Mouse (Mus musculus) kidney, embryonic 15.5 days (tissue): ENCODE results near the gene Knstrn. TPM values are rescaled to one million over a fixed set of nuclear protein-coding genes. Genes with fewer than 3 reads are reported as not detected.
A peak's percentile ranks its signal among the peaks of the same experiment; 100 is the strongest.

Source experiments
- ATAC-seq: fragments of 200-750 bp; cut with Nextera tagmentation; replicated peaks from 2 replicates; pipeline ENCODE4 v1.8.0; 2017; ENCODE audit warnings: moderate TSS enrichment; ENCODE audit not compliant: low FRiP score
- H3K27ac ChIP-seq: fragments of 300-500 bp; sonication (generic); 2 replicates; pipeline ENCODE4 v1.5.1; 2015; ENCODE audit warnings: mild to moderate bottlenecking, inconsistent platforms
- H3K27me3 ChIP-seq: fragments of 300-500 bp; sonication (generic); 2 replicates; pipeline ENCODE4 v1.6.1; 2015; ENCODE audit warnings: inconsistent platforms
- H3K36me3 ChIP-seq: fragments of 300-500 bp; sonication (generic); 2 replicates; pipeline ENCODE4 v1.6.1; 2015; ENCODE audit warnings: inconsistent platforms
- H3K4me1 ChIP-seq: fragments of 300-500 bp; sonication (generic); 2 replicates; pipeline ENCODE4 v1.6.1; 2015; ENCODE audit warnings: inconsistent platforms
- H3K4me2 ChIP-seq: fragments of 300-500 bp; sonication (generic); 2 replicates; pipeline ENCODE4 v1.6.1; 2015; ENCODE audit warnings: moderate library complexity, mild to moderate bottlenecking, inconsistent platforms
- H3K4me3 ChIP-seq: fragments of 300-500 bp; sonication (generic); replicated peaks from 2 replicates; pipeline ENCODE4 v1.5.1; 2015; ENCODE audit warnings: mild to moderate bottlenecking, inconsistent platforms
- H3K9ac ChIP-seq: fragments of 300-500 bp; sonication (generic); 2 replicates; pipeline ENCODE4 v1.6.1; 2015; ENCODE audit warnings: mild to moderate bottlenecking, inconsistent platforms
- H3K9me3 ChIP-seq: fragments of 300-500 bp; sonication (generic); replicated peaks from 2 replicates; pipeline ENCODE4 v1.6.1; 2016; ENCODE audit warnings: inconsistent platforms
- WGBS: fragments of 180-500 bp; shearing (Covaris S2); methylation state at CpG from one replicate; pipeline ENCODE4 v1.1.7; 2015; ENCODE audit warnings: mixed read lengths; 5-methylcytosine and 5-hydroxymethylcytosine counted together
- polyA plus RNA-seq: library from polyadenylated mRNA; unstranded; fragments of >200 nt; fragmentation: Nextera tagmentation; extraction: Ambion mirVana; gene quantifications from 2 replicates; pipeline ENCODE4 v1.2.1, GENCODE M21; 2015

Gene Knstrn
- 120 and 124 TPM in 2 replicates for polyA plus RNA-seq

- H3K4me3 ChIP-seq, result peak within 1 kb of the TSS; percentile 74
- peaks cover 17% of the 10 kb centered on the region for H3K4me1 ChIP-seq
- peak within 1 kb of the TSS; percentile 82 for H3K4me2 ChIP-seq
- H3K9me3 ChIP-seq, result no peaks in the 10 kb centered on the region
- H3K27me3 ChIP-seq, result peaks cover 10% of the 10 kb centered on the region; the same call in 1 of the 2 replicates
- peak; percentile 97 for ATAC-seq
- peak within 1 kb of the TSS; percentile 66 for H3K27ac ChIP-seq
- H3K9ac ChIP-seq, result peak within 1 kb of the TSS; percentile 72
- peaks cover 27% of the 10 kb centered on the region for H3K36me3 ChIP-seq
- WGBS, result 1% methylated on average over 49 of the region's 49 CpGs
Observed at GRCm38 (mm10) chr2:118813981-118814836, at the start of gene Knstrn. TSS of gene Knstrn (plus strand) at chr2:118814003.

GRCm38 (mm10) chr2:118764094-118764831 lies 49.5 kb upstream of the Knstrn start:
- no peak overlapping the region for H3K4me3 ChIP-seq
- H3K9me3 ChIP-seq, result no peaks in the 10 kb centered on the region
- H3K4me1 ChIP-seq, result peaks cover 38% of the 10 kb centered on the region
- no peak overlapping the region for H3K9ac ChIP-seq
- H3K36me3 ChIP-seq, result no peaks in the 10 kb centered on the region
- H3K27ac ChIP-seq, result no peak overlapping the region
- peak overlapping the region; percentile 27; the same call in 1 of the 2 replicates for H3K4me2 ChIP-seq
- no peak for ATAC-seq
- 20% methylated on average over 11 of the region's 11 CpGs for WGBS
- H3K27me3 ChIP-seq, result peaks cover 25% of the 10 kb centered on the region

- Histone ChIP-seq H3K9ac (no peak overlapping the region), H3K4me3 (no peak overlapping the region), H3K36me3 (no peaks in the 10 kb centered on the region), H3K4me2 (no peak overlapping the region), H3K27me3 (peaks cover 21% of the 10 kb centered on the region), H3K27ac (no peak overlapping the region), H3K9me3 (no peaks in the 10 kb centered on the region), H3K4me1 (peaks cover 38% of the 10 kb centered on the region)
- 84% methylated on average over 5 of the region's 5 CpGs for WGBS
- ATAC-seq, result no peak
Observed at GRCm38 (mm10) chr2:118764875-118765274, 48.9 kb upstream of the Knstrn start.

DNA sequence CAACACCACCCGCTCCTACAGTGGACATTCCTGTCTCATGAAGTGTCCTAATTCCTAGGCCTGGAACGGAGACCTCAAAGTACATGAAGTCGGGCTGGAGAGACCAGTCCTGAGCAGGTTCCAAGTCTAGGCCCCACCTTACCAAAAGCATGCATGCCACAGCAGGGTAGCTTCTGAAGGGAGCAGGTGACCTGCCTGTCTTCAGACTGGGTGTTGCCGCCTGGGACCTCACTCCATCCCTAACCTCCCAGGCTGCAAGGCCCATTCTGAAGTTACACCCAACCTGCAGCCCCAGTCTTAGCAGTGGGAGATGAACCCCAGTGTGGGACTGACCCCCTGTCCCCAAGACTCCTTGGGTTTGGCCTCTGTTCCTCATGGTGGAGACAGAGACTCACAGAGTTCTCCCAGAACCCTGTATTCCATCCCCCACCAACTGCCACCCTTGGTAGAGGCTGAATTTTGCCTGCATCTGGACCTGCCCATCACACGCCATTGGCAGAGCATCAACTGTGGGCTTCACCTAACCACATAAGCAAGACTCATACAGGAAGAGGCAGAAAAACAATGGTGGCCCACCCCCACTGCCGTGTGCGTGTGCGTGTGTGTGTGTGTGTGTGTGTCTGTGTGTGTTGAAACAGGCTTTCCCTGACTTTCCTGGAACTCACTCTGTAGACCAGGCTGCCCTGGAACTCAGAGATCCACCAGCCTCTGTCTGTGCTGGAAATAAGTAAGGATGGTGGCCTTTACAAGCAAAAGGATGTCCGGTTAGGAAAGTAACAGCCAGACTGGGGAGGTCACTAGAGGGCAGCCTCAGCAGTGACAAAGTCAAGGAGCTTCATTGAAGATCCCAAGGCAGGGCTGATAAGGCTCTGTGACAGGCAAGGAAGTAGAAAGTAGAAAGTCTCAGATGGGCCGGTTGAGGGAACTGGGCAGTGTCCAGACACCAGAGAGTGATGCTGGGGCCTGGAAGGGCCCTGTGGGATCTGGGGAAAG lies 47.5 kb upstream of the Knstrn start:
- Histone ChIP-seq H3K4me3 (no peak overlapping the region), H3K4me1 (peaks cover 32% of the 10 kb centered on the region), H3K4me2 (no peak overlapping the region), H3K27ac (no peak overlapping the region), H3K9ac (no peak overlapping the region), H3K36me3 (no peaks in the 10 kb centered on the region), H3K27me3 (peaks cover 7% of the 10 kb centered on the region; the same call in 1 of the 2 replicates), H3K9me3 (no peaks in the 10 kb centered on the region)
- WGBS, result 76% methylated on average over 10 of the region's 10 CpGs
- ATAC-seq, result no peak

DNA sequence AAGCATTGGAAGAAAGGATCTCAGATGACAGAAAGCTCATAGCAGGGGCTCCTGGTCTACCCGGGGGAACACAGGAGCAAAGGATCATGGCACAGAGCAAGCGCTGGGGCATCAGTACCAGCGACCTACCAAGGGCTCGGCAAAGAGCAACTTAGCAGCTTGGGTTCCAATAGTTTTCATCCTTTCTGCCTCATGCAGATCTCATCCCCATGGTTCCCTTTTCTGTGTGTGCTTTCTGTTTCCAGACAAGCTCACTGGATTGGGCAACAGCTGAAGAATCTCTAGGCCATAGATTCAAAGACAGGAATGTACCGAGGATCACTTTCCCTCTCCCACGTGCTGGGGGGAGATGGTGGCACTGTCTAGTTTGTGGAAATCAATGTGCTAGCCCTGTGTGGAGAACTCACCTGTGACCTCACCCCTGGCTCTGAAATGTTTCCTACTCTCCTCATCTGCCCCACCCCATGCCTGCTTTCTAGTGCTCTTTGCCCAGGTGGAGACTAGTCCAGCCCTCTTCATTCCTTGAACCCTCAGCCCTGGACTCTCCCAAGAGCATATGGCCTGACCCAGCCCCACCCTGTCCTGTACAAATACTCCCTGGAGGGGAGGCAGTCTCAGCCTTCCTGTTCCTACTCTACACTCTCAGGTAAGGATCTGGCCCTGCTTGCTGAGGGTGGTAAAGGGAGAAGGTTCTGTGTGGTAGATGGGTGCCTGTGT lies 41.5 kb upstream of the Knstrn start, which contains the start of gene Phgr1:
Gene Phgr1 (plus strand): TSS at position 612 of the 717 bp plus-strand sequence.
- 69% methylated on average over 6 of the region's 6 CpGs for WGBS
- H3K4me3 ChIP-seq, result no peak within 1 kb of the TSS
- no peak for ATAC-seq
- no peaks in the 10 kb centered on the region for H3K36me3 ChIP-seq
- H3K27ac ChIP-seq, result no peak within 1 kb of the TSS
- 0 out of 2 replicates have a peak, but pooled peaks cover 9% of the 10 kb centered on the region for H3K27me3 ChIP-seq
- no peaks in the 10 kb centered on the region for H3K9me3 ChIP-seq
- H3K9ac ChIP-seq, result no peak within 1 kb of the TSS
- H3K4me2 ChIP-seq, result no peak within 1 kb of the TSS
- no peaks in the 10 kb centered on the region for H3K4me1 ChIP-seq

- no peak overlapping the region for H3K9ac ChIP-seq
- peaks cover 14% of the 10 kb centered on the region; the same call in 1 of the 2 replicates for H3K27me3 ChIP-seq
- 92% methylated on average over 2 of the region's 2 CpGs for WGBS
- H3K4me3 ChIP-seq, result no peak overlapping the region
- H3K36me3 ChIP-seq, result no peaks in the 10 kb centered on the region
- H3K4me2 ChIP-seq, result no peak overlapping the region
- no peak overlapping the region for H3K27ac ChIP-seq
- H3K9me3 ChIP-seq, result no peaks in the 10 kb centered on the region
- peaks cover 7% of the 10 kb centered on the region for H3K4me1 ChIP-seq
- ATAC-seq, result no peak
Observed at GRCm38 (mm10) chr2:118774536-118774935, 39.3 kb upstream of the Knstrn start.

GRCm38 (mm10) chr2:118775396-118775795 lies 38.4 kb upstream of the Knstrn start:
- H3K4me3 ChIP-seq, result no peak overlapping the region
- 61% methylated on average over 1 of the region's 1 CpGs for WGBS
- no peaks in the 10 kb centered on the region for H3K9me3 ChIP-seq
- H3K36me3 ChIP-seq, result no peaks in the 10 kb centered on the region
- no peak overlapping the region for H3K9ac ChIP-seq
- peaks cover 11% of the 10 kb centered on the region for H3K4me1 ChIP-seq
- no peak overlapping the region for H3K4me2 ChIP-seq
- H3K27me3 ChIP-seq, result peaks cover 21% of the 10 kb centered on the region
- no peak overlapping the region for H3K27ac ChIP-seq
- no peak for ATAC-seq

DNA sequence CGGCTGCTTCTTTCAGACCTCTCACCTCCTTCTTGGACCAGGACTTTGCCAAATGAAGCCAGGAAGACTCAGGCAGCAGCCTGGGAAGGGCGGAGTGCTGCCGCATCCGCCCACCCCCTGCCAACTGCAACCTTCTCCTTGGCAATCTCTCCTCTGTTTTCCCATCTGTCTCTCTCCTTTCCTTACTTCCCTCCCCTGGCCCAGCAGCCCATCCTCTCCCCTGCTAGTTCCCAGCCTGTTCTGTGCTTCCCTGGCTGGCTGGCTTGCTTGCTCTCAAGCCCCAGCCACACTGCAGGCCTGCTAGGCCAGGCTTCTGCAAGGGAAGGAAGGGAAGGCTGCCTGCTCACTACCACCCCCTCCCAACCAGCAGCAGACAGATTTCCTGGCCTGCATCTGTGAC lies 38.0 kb upstream of the Knstrn start:
- Histone ChIP-seq H3K9ac (no peak overlapping the region), H3K27ac (no peak overlapping the region), H3K4me3 (no peak overlapping the region), H3K36me3 (no peaks in the 10 kb centered on the region), H3K27me3 (peaks cover 23% of the 10 kb centered on the region), H3K4me1 (peaks cover 11% of the 10 kb centered on the region), H3K4me2 (no peak overlapping the region), H3K9me3 (no peaks in the 10 kb centered on the region)
- ATAC-seq, result no peak
- 47% methylated on average over 3 of the region's 4 CpGs for WGBS

DNA sequence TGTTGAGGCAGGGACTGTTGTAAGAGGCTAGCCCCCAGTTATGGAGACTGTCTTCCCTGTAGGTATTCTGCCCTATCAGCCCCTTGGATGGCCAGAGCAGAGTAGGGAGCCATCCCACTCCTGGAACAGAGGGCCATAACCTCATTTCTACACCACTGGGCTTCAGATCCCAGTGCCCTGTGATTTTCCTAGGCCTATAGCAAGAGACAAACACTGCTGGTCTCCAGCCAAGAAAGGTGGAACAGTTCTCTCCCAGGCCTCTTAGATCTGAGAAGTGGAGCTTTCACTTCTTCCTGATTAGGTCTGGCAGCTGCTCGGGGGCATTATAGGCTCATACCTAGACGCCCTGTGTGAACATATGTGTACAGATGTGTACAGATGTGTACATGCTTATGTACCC lies 37.5 kb upstream of the Knstrn start:
- 64% methylated on average over 2 of the region's 2 CpGs for WGBS
- Histone ChIP-seq H3K9ac (no peak overlapping the region), H3K36me3 (no peaks in the 10 kb centered on the region), H3K27me3 (peaks cover 26% of the 10 kb centered on the region), H3K4me2 (no peak overlapping the region), H3K27ac (no peak overlapping the region), H3K9me3 (no peaks in the 10 kb centered on the region), H3K4me1 (peaks cover 11% of the 10 kb centered on the region), H3K4me3 (no peak overlapping the region)
- no peak for ATAC-seq

DNA sequence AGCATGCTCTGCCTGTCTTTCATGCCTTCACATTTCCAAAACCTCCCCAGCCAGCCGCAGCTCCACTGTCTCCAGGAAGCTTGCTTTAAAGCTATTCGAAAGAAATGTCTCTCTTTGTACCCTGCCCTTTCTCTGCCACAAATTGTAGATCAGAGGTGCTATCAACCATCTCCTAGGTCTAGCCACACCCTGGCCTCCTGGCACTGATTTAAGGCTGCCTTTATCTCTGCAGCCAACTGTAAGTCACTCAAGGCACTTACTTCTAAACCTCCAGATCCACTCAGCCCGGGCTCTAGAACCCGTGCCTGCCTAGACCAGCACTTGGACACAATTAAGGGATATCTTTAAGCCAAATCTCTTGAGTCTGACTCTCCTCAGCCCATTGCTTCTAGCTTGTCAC lies 35.4 kb upstream of the Knstrn start:
- no peak for ATAC-seq
- Histone ChIP-seq H3K9ac (no peak overlapping the region), H3K4me2 (no peak overlapping the region), H3K9me3 (no peaks in the 10 kb centered on the region), H3K36me3 (no peaks in the 10 kb centered on the region), H3K27ac (no peak overlapping the region), H3K27me3 (peaks cover 20% of the 10 kb centered on the region), H3K4me3 (no peak overlapping the region), H3K4me1 (peaks cover 11% of the 10 kb centered on the region)
- 72% methylated on average over 4 of the region's 4 CpGs for WGBS

DNA sequence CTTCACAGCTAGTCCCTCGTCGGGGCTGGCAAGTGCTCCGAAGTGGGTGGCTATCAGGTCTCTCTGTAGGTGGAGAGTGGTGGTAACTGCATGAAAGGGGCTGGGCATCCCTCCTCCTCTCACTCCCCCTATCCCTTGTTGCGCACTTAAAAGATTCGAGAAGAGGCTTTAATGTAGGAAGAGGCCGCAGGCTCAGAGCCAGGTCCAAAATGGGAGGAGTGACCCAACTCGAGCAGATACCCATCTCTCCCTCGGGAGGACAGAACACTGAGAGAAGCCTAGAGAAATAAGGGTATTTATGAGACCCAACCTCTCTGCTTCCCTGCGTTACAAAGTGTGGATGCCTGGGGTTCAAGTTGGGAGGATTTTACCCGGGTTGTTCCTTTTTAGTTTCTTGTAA lies 34.7 kb upstream of the Knstrn start:
- no peaks in the 10 kb centered on the region for H3K36me3 ChIP-seq
- peaks cover 20% of the 10 kb centered on the region for H3K27me3 ChIP-seq
- no peak overlapping the region for H3K27ac ChIP-seq
- ATAC-seq, result no peak
- no peaks in the 10 kb centered on the region for H3K9me3 ChIP-seq
- no peak overlapping the region for H3K9ac ChIP-seq
- peak overlapping the region; percentile 43 for H3K4me3 ChIP-seq
- H3K4me2 ChIP-seq, result peak overlapping the region; percentile 74
- WGBS, result 8% methylated on average over 10 of the region's 10 CpGs
- H3K4me1 ChIP-seq, result peaks cover 11% of the 10 kb centered on the region
